Mouse (Mus musculus): ENCODE measurements around the gene Gm20388. TPM values are rescaled to one million over a fixed set of nuclear protein-coding genes. Genes with fewer than 3 reads are reported as not detected.

The Gm20388 gene
- polyA plus RNA-seq, 1 experiment from 2014 or later: 5.5 TPM

DNA sequence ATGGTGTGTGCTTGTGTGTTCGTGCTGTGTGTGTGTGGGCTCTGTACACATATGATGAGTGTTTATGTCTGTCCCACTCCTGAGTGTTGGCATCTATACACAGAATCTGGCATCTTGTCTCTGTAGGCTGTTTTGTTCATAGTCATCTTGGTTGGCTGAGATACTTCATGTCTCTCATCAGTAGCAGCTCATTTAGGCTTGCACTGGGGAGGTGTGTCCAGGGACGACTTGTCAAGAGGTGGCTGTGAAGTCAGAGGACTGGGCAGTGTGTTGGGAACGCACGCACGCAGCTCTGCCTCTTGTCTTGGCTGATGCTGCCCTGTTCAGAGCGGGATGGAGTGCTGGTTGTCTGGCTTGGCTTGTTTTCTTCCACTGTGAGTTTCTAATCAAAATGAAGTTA is 4359.9 kb downstream of the Gm20388 start:
- Histone ChIP-seq H3K9me3 (peaks cover 1% of the 10 kb centered on the region; the same call in 1 of the 2 replicates), H3K4me3 (no peak overlapping the region), H3K27me3 (ENCODE audit: poor library complexity, severe bottlenecking) (no peaks in the 10 kb centered on the region), H3K36me3 (replicated peaks) (peaks cover 21% of the 10 kb centered on the region), H3K4me1 (peaks cover 27% of the 10 kb centered on the region), H3K27ac (no peak overlapping the region)
- 92% methylated on average over 6 of the region's 6 CpGs for WGBS
- no peak for DNase-seq (ENCODE audit: extremely low spot score, low spot score)

- H3K4me3 ChIP-seq: no peak overlapping the region
- WGBS: 90% methylated on average over 11 of the region's 11 CpGs
- no peaks in the 10 kb centered on the region for H3K27me3 ChIP-seq (ENCODE audit: poor library complexity, severe bottlenecking)
- peaks cover 24% of the 10 kb centered on the region for H3K4me1 ChIP-seq
- peaks cover 5% of the 10 kb centered on the region; the same call in 1 of the 2 replicates for H3K9me3 ChIP-seq
- no peak overlapping the region for H3K27ac ChIP-seq
- no peak for DNase-seq (ENCODE audit: extremely low spot score, low spot score)
- peaks cover 25% of the 10 kb centered on the region for H3K36me3 ChIP-seq (replicated peaks)
Observed at GRCm38 (mm10) chr8:124270904-124271303, 4360.3 kb downstream of the Gm20388 start.

DNA sequence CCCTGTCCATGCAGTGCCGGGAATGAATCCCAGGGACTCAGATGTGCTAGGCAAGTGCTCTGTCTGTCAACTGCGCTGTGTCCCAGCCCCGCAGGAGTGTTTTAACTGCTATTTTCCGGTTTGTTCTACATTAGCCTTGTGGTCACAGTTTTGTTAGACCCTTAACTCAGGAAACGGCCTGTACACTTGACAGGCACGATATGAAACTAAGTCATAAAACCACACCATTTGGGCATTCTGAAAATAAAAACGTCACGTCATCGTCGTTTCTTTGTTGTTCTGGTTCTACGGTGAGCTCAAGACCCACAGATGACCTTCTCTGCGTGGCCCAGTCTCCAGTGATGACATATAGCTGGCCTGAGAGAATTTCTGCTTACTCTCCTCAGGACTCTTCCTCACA is 4360.9 kb downstream of the Gm20388 start:
- Histone ChIP-seq H3K9me3 (peaks cover 11% of the 10 kb centered on the region; the same call in 1 of the 2 replicates), H3K4me3 (no peak overlapping the region), H3K27ac (no peak overlapping the region), H3K27me3 (ENCODE audit: poor library complexity, severe bottlenecking) (no peaks in the 10 kb centered on the region), H3K36me3 (replicated peaks) (peaks cover 31% of the 10 kb centered on the region), H3K4me1 (peaks cover 24% of the 10 kb centered on the region)
- 94% methylated on average over 12 of the region's 12 CpGs for WGBS
- DNase-seq (ENCODE audit: extremely low spot score, low spot score): no peak

- Histone ChIP-seq H3K4me3 (no peak overlapping the region), H3K9me3 (peaks cover 11% of the 10 kb centered on the region; the same call in 1 of the 2 replicates), H3K27ac (no peak overlapping the region), H3K27me3 (ENCODE audit: poor library complexity, severe bottlenecking) (no peaks in the 10 kb centered on the region), H3K4me1 (peaks cover 35% of the 10 kb centered on the region), H3K36me3 (replicated peaks) (peaks cover 35% of the 10 kb centered on the region)
- WGBS: 69% methylated on average over 3 of the region's 3 CpGs
- no peak for DNase-seq (ENCODE audit: extremely low spot score, low spot score)
Observed at GRCm38 (mm10) chr8:124272792-124273191, 4362.2 kb downstream of the Gm20388 start.

DNA sequence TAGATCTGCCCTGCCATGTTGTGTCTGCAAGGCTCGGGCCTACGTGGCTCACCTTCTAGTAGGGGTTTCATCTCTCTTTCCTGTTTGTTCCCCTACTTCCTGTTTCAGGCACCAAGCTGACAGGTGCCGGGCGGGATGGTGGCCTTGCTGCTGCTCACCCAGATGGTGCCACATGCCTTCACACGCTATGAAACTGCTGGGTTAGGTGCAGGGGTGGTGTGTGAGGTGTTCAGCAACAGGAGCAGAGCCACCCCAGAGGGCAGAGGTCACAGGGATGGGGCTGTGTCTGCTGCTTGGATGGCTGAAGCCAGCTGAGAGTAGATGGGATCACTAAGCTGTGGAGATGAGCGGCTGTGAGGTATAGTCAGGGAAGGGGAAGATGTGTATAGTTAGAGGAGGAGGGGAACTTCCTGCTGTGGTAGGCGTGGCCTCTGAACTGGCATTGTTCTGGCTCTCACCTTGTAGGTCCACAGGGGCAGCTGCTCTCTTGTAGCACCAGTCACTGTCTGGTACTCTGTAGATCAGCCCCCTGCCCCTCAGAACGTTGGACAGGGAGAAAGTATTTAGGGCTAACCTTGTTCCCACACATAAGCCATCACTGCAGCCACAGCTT is 4363.1 kb downstream of the Gm20388 start:
- no peak for DNase-seq (ENCODE audit: extremely low spot score, low spot score)
- WGBS: 64% methylated on average over 8 of the region's 8 CpGs
- Histone ChIP-seq H3K36me3 (replicated peaks) (peaks cover 37% of the 10 kb centered on the region), H3K27me3 (ENCODE audit: poor library complexity, severe bottlenecking) (no peaks in the 10 kb centered on the region), H3K27ac (0 out of 2 replicates have a peak overlapping the region, but pooled peaks have one; percentile 1), H3K4me3 (no peak overlapping the region), H3K9me3 (peaks cover 11% of the 10 kb centered on the region; the same call in 1 of the 2 replicates), H3K4me1 (peaks cover 44% of the 10 kb centered on the region)

DNA sequence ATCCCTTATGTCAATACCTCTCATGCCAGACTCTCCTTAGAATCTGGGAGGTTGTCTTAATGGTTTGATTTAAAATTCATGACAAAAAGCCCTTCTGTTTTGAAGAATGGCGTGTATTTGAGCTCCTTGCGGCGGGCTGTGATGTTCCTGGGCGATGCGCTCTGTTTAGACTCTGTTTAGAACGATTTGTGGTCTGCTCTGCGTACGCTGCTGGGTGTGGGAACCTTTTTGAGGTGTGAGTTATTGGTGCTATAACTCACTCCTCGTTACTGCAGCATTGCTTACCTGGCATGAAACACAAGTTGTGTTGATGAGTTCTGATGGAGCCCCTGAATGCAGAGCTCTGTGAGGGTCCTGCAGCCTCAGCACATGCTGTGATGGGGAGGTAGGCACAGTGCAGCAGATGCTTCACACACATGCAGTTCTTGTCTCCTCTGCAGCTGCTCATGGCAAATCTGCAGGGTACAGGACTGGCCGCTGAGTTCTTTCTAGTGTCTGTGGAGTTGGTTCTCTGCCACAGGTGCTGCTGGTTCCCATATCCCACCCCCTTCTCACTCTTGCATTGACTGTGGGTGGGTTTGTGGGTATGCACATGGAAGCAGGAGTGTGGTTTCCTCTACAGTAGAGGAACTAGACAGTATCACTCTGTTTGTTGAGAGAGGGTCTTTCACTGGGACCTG is 4363.9 kb downstream of the Gm20388 start:
- no peak overlapping the region for H3K4me3 ChIP-seq
- no peak overlapping the region for H3K27ac ChIP-seq
- H3K4me1 ChIP-seq: peaks cover 47% of the 10 kb centered on the region
- H3K36me3 ChIP-seq (replicated peaks): peaks cover 37% of the 10 kb centered on the region
- 86% methylated on average over 10 of the region's 10 CpGs for WGBS
- H3K9me3 ChIP-seq: peaks cover 11% of the 10 kb centered on the region; the same call in 1 of the 2 replicates
- H3K27me3 ChIP-seq (ENCODE audit: poor library complexity, severe bottlenecking): no peaks in the 10 kb centered on the region
- no peak for DNase-seq (ENCODE audit: extremely low spot score, low spot score)

- Histone ChIP-seq H3K4me1 (peaks cover 47% of the 10 kb centered on the region), H3K27ac (no peak overlapping the region), H3K4me3 (no peak overlapping the region), H3K9me3 (peaks cover 11% of the 10 kb centered on the region; the same call in 1 of the 2 replicates), H3K36me3 (replicated peaks) (peaks cover 37% of the 10 kb centered on the region), H3K27me3 (ENCODE audit: poor library complexity, severe bottlenecking) (no peaks in the 10 kb centered on the region)
- DNase-seq (ENCODE audit: extremely low spot score, low spot score): no peak
- 94% methylated on average over 10 of the region's 10 CpGs for WGBS
Observed at GRCm38 (mm10) chr8:124275377-124276071, 4364.9 kb downstream of the Gm20388 start.

GRCm38 (mm10) chr8:124277951-124278910 is 4367.6 kb downstream of the Gm20388 start:
- H3K27ac ChIP-seq: peak overlapping the region; percentile 66
- H3K27me3 ChIP-seq (ENCODE audit: poor library complexity, severe bottlenecking): no peaks in the 10 kb centered on the region
- H3K4me1 ChIP-seq: peaks cover 66% of the 10 kb centered on the region
- DNase-seq (ENCODE audit: extremely low spot score, low spot score): no peak
- 85% methylated on average over 24 of the region's 24 CpGs for WGBS
- peaks cover 26% of the 10 kb centered on the region for H3K36me3 ChIP-seq (replicated peaks)
- no peak overlapping the region for H3K4me3 ChIP-seq
- H3K9me3 ChIP-seq: peaks cover 11% of the 10 kb centered on the region; the same call in 1 of the 2 replicates

DNA sequence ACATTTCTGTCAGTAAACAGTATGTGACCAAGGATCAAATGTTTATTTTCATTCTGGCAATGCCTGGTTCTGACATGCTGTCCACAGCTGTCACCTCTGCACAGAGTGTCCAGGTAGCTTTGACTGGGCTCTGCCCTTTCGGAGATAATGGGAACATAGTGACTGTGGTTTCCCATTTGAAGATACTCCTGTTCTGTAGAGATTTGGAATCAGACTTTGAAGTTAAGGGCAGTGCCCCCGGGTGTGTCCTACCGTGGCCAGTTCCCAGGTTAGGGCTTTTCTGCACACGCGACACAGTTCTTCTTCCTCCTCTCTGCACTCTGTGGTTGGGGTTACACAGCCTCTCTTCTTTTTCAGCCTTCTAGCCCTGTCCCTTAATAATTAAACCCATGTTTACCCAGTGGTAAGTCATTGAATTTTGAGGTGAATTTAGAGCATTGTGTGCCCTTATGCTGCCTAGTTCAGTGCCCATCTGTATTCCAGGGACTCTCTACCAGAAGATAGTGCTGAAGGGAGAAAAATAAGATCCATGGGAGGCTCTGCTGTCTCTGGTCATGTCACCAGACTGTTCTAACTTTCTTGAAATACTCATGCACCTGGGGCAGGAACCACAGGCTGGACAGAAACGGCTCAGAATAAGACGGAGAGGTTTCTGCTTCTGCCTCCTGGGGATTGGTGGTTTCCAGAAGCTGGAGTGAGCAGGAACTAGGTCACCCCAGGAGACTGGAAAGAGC is 4368.5 kb downstream of the Gm20388 start:
- no peak overlapping the region for H3K4me3 ChIP-seq
- no peak for DNase-seq (ENCODE audit: extremely low spot score, low spot score)
- peaks cover 66% of the 10 kb centered on the region for H3K4me1 ChIP-seq
- peak overlapping the region; percentile 35; the same call in 1 of the 2 replicates for H3K27ac ChIP-seq
- no peaks in the 10 kb centered on the region for H3K27me3 ChIP-seq (ENCODE audit: poor library complexity, severe bottlenecking)
- WGBS: 89% methylated on average over 7 of the region's 7 CpGs
- H3K9me3 ChIP-seq: peaks cover 11% of the 10 kb centered on the region; the same call in 1 of the 2 replicates
- peaks cover 26% of the 10 kb centered on the region for H3K36me3 ChIP-seq (replicated peaks)

DNA sequence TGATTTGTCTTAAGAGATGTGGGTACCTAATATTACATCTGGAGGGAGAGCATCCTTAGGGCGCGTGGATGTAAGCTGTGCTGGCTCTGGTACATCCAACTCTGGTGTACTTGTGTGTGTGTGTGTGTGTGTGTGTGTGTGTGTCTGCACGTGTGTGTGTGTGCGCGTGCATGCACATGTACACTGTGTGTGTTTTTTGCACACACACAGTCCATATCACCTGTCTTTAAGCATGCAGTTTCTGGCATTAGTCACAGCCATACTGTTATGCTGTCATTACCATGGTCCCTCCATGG is 4369.0 kb downstream of the Gm20388 start:
- no peak for DNase-seq (ENCODE audit: extremely low spot score, low spot score)
- Histone ChIP-seq H3K4me3 (no peak overlapping the region), H3K27me3 (ENCODE audit: poor library complexity, severe bottlenecking) (no peaks in the 10 kb centered on the region), H3K36me3 (replicated peaks) (peaks cover 25% of the 10 kb centered on the region), H3K9me3 (peaks cover 11% of the 10 kb centered on the region; the same call in 1 of the 2 replicates), H3K4me1 (peaks cover 66% of the 10 kb centered on the region), H3K27ac (no peak overlapping the region)
- WGBS: 93% methylated on average over 5 of the region's 5 CpGs

- Histone ChIP-seq H3K9me3 (no peaks in the 10 kb centered on the region), H3K4me3 (no peak overlapping the region), H3K27me3 (ENCODE audit: poor library complexity, severe bottlenecking) (no peaks in the 10 kb centered on the region), H3K27ac (peak overlapping the region; percentile 91), H3K4me1 (peaks cover 84% of the 10 kb centered on the region), H3K36me3 (replicated peaks) (peaks cover 3% of the 10 kb centered on the region; the same call in 1 of the 2 replicates)
- 86% methylated on average over 11 of the region's 11 CpGs for WGBS
- no peak for DNase-seq (ENCODE audit: extremely low spot score, low spot score)
Observed at GRCm38 (mm10) chr8:124281700-124282541, 4371.3 kb downstream of the Gm20388 start.
